Mouse (Mus musculus): ENCODE results near the gene 1700037C18Rik.

1700037C18Rik gene

DNA sequence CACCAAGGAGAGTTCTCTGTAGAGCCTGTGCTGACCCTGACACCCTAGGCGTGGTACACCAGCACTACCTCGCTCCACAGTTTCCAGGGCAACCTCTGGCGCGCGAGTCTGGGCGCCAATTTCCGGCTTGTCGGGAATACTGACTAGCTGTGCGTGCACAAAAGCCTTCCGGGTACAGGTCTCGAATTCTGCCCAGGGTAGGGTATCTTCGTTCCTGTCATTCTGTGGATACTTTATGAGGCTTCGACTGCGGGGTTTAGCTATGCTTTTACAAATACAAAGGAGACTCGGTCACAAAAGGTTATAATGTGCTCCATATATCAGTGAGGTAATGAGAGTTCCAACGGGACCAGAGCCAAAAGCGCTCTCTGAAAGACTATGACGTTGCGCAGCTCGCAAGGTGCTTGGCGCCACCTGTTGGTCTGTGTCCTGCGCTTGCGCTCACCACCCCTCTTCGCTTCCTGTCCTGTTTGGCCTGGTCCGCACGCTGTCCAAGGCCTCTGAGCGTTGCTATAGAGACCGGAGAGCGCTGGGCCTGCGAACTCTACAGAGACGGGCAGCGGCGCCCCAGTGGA is at the start of gene 1700037C18Rik, which contains the start of gene Cluap1:
TSS of gene 1700037C18Rik (minus strand) at position 153 of the 575 bp plus-strand sequence.
TSS of gene Cluap1 (plus strand) at position 265 of the 575 bp plus-strand sequence.
- DNase-seq = peak; percentile 93

DNA sequence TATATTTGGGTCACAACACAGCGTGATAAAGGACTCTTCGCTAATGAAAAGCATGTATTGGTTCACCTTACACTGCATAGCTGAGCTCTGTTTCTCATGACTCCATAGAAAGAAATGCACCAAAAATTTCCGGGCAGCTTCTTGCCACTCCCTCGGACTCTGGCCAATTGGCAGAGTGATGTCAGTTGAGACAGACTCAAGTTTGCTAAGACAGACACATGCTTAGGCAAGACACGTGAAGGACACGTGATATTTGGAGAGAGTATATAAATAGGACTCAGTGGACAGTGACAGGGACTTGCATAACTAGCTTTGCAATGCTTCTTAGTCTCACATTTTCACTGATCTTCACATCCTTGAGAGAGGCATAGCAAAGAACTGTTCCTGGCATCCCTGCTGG is 47.9 kb upstream of the 1700037C18Rik start:
- no peak for DNase-seq

DNA sequence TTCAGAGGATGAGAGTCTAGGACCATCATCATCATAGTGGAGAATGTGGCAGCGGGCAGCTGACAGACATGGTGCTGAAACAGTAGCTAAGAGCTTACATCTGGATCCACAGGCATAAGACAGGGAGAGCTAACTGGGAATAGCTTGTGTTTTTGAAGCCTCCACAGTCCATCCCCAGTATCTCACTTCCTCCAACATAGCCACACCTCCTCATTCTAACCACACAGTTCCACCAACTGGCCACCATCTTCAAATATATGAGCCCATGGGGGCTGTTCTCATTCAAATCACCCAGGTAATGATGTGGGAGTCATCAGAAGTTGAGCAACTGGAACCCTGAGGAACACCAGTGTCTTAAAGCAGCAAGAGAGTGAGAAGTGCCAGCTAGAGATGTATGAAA is 42.7 kb upstream of the 1700037C18Rik start:
- DNase-seq = no peak

DNA sequence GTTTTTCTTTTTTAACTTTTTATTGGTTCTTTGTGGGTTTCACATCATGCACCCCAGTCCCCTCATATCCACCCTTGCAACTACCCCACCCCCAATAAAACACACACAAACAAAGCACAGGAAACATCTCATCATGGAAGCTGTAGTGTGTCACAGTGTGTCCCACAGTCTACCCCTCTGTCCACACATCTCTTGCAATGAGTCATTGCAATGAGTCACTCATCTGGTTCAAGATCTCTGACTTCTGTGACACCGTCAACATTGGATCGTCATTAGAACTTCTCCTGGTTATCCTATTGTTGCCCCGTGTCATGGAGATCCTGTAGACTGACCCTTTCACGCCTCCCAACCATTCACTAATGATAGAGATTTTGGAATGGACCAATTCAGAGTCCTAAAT is 26.2 kb upstream of the 1700037C18Rik start:
- no peak for DNase-seq

DNA sequence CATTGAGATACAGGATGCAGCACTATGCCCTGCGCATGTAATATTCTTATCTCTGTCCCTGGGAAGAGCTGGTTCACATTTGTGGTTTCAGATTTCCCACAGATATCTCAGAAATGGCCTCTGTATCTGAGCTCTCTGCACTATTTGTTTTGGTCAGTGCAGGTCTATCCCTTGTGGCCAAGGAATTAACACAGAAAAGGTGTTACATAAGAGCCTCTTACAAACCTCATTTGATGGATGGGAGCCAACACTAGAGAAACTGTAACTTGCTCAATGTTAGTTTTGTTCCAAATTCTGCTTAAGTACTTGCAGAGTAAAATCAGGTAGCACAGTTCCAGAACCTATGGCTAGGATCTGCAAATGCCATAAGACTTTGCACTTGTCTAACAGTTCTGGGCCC is 25.6 kb upstream of the 1700037C18Rik start:
- DNase-seq = no peak

DNA sequence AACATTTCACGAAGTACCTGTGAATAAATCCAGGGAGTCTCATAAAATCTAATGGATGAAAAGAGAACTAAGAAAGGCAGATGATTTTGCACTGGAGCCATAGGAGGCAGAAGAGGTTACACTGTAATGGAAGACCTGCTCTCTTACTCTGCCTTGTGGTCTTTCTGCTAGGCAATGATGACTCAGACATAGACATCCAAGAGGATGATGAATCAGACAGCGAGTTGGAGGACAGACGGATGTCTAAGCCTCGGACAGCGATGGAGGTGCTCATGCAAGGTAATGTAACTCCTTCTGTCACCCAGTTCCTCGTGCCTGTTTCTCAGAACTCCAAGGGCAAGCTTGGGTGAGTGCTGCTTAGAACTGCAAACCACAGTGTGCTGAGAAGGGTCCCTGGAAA is 25.0 kb upstream of the 1700037C18Rik start:
- no peak for DNase-seq

DNA sequence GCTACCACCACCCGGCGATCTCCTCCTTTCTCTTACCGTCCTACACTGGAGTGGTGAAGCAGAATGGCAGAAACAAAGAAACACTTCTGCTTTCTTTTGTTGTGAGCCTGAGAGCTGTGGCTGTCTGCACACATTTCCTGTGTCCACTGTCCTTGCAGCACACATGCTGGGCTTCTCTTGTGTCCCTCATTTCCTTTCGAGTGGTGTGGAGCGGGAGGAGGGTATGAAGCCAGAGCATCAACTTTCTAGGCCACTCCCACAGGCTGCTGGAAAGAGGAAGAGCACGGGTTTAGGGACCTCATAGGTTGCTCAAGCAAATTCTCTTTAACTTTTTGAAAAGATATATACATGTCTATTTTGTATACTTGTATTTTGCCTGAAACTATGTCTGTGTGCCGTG is 20.7 kb upstream of the 1700037C18Rik start:
- DNase-seq = no peak

DNA sequence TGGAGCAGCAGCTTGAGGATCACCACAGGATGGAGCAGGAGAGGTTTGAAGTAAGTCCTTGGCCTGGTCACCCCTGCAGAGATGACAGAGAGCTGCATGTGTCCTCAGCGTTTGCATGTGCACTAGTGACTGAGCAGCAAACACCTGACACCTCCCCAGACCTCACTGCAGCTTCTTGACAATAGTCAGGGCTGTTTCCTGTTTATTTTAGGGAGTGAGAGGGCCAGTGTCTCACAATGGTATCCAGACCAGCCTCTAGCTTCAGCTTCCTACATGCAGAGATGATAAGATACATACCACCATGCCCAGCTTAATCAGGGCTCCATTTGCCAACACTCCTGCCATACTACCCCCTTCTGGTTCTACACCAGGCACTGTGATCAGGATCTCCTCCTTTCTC is 20.1 kb upstream of the 1700037C18Rik start:
- no peak for DNase-seq

DNA sequence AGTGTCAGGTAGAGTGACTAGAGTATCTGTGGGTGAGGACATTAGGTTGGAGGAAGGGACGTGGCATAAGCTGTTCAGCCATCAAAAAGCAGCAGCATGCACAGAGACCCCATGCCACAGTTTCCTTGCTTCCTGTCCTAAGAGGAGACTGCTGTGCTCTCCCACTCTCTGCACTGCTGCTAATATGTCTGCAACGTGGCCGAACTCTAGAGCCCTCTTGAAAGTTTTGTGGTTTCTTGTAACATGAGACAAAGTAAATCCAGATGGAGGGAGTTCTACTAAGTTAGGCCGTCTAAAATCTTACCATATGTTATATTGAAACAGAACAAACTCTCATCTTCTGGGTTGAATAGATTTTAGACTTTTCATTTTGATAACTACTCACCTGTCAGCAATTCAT is 15.5 kb upstream of the 1700037C18Rik start:
- DNase-seq = no peak

DNA sequence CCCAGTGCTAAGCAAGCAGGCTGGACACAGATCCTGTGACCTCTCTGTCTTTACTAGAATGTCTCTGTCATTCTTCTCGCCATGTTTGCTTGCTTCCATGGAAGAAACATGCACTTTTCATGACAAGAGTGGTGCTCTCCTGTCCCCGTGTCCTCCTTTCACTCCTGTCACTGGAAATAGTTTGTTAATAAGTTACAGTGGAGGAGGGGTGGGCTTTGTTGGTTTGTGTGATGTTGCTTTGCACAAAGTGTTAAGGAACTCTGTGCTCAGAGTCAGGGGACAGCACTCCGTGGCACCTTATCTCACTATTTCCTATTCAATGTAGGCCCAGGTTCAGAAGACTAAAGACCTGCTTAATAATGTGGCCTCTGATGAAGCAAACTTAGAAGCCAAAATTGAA is 15.0 kb upstream of the 1700037C18Rik start:
- no peak for DNase-seq

DNA sequence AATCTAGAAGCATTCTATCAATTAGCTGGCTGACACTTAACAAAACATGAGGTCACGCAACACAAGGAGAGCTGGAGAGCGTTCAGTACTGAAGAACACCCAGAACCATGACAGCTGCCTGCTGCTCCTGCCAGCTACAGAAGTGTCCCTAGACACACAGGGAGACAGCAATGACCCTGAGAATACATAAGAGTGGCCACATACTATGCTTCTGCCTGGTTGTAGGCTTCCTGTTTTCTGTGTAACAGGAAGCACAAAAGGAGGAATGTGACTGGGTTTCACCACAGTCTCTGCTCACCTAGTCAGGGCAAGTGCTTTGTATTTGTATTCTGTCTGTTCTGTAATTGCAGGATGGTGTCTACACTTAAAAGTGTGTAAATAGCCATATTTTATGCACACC is 12.3 kb upstream of the 1700037C18Rik start:
- DNase-seq = no peak

DNA sequence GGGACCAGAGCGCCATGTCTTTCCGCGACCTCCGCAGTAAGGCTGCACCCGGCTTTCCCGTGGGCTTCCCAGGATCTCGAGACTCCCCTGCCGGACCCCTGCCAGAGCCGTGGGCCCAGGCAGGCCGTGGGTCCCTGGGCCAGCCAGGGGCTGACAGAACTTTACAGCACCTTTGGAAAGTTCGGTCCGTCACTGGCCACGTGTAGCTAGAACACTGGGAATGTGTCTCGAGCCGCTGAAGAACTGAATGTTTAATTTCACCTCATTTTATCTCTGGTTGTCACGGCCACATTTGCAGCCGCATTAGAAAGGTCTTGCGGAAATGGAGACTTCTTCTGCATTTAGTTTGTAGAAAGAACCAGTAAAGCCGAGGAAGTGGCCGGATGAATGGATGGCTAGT is 629 bp upstream of the 1700037C18Rik start:
- no peak for DNase-seq

DNA sequence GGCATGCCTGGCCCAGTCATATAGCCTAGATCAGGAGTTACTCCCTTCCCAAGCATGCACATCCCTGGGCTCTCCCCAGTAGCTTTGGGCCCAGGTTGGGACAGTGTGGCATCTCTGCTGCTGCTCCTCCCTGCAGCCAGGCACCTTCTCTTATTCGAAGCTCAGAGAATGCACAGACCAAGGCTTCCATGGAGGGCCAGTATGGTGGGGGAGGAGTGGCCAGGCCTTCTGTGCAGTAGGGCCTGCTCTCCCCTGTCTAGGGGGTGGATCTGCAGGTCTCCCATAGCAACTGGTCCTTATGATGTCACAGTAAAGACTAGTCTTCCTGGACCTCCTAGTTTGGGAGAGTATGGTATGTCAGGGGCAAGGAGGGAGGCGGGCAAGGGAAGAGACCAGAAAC is 1.0 kb downstream of the 1700037C18Rik start:
- DNase-seq = no peak

DNA sequence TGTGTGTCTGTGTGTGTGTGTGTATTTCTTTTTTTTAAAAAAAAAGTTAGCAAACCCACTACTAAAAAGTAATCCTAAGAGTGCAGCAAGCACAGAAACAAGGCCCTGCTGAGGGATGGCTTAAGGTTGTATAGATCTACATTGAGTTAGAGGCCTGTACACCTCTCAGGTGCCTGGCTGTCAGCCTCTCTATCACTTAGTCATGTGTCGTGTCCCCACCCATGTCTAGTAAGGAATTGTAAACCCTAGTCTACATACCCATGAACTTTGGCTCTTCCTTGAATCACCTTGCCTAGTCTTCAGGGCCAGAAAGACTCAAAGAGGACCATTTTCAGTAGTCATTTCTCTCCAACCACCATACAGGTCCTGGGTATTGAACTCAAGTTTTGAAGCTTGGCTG is 11.9 kb downstream of the 1700037C18Rik start:
- no peak for DNase-seq

DNA sequence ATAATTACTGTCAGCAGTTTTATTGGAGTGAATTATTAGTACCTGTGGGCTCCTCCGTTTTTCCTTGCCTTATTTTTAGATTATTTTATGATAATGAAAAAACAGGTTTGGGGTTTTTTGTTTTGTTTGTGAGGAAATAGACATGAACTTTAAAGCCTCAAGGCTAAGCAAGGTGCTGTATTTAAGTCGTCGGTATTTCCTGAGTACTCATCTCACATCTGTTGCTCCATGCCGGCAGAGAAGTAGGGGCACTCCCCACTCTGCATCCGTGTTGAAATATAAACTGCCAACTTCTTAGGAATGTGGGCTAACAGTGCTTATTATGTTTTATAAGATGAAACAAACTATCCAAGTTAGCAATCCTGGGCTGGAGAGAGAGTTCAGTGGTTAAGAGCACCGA is 12.4 kb downstream of the 1700037C18Rik start:
- DNase-seq = no peak

DNA sequence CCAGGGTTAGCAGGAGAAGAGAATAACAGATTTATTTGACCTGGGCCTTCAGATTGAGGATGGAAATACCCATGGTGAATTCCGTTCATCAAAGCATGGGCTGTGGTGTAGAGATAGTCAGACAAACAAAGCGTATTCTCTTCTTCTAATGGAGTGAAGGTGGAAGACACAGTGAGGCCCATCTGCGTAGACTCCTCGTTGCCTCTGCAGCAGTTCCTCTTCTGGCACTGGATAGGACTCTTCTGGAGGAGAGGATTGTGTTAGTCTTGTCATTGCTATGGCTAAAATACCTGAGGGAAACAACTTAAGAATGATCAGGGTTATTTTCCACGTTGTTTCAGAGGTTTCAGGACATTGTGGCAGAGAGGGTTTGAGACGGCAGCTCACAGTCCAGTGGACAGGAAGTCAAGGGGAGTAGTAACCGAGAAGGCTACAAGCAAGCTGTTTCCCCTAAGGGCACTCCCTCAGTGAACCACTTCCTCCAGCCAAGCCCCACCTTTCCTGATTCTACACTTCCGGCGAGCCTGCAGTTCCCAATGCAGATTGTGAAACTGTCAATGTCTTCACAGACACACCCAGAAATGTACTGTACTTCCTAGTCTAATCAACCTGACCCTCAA is 13.2 kb downstream of the 1700037C18Rik start:
- DNase-seq = no peak

DNA sequence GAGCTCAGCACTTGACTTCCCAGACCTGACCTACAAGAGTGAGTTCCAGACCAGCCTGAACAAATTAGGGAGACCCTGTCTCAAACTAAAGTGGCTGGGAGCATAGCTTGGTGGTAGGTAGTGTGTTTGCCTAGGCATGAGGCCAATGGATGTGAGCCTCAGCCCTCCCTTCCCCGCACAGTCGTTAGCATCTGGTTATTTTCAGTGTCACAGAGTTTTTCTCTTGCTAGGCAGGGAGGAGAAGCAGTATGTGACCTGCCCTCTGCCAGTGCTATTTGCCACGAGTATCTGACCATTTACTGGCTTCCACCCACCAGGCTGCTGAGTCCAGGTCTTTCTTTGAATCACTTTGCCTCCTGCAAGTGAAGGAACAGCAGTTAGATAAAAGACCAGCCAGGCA is 14.8 kb downstream of the 1700037C18Rik start:
- DNase-seq = no peak

DNA sequence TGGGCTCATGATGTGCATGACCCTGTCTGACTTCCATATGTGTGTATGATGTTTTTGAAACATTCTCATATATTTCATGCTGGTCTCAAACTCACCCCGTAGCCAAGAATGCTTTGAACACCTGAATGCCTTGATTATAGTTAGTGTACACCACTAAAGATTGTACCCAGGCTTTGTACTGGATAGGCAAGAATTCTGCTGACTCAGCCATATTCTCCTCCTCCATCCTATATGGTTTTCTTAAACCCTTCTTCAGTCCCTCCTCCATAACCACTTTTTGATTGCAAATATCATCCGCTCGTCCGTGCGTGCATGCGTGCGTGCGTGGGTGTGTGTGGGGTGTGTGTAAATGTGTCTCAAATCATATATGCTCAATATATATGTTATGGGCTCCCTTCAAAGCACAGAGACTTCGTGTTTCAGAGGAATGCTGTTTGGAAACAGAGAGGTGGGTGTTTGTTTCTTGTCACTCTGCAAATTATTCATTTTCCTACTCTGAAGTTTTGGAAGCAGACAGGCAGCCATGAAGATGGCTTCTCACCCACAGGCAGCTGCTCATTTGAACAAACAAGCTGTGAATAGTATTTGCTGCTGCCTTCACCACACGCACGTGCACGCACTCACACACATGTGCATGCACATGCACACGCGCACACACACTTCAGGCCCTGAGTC is 16.7 kb downstream of the 1700037C18Rik start:
- DNase-seq = no peak

DNA sequence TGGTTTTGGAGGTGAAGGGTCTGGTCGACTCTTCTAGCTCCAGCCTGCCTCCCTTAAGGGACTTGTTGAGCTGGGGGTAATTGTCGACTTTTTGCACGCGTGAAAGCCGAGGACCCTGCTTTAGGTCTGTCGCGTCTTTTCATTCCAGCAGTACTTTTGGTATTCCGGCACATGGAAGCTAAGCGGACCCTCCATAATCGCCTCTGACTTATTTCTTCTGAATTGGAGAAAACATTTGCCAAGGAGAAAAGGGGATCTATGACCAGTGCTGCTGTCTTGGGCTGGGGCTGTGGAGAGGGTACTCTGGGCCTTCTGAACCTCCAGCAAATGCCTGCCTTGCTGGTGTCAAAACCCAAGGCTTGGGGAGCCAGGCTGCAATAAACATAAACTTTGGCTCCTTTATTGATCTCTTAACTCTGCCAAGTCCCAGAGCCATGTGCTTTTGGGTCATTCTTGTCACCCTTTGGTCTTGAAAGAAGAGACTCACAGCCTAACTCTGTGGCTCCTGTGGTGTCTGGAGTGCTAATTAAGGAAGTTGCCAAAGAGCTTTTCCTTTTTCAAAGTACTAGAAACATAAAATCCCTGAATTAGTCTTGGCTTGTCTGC is 23.3 kb downstream of the 1700037C18Rik start:
- DNase-seq = no peak

DNA sequence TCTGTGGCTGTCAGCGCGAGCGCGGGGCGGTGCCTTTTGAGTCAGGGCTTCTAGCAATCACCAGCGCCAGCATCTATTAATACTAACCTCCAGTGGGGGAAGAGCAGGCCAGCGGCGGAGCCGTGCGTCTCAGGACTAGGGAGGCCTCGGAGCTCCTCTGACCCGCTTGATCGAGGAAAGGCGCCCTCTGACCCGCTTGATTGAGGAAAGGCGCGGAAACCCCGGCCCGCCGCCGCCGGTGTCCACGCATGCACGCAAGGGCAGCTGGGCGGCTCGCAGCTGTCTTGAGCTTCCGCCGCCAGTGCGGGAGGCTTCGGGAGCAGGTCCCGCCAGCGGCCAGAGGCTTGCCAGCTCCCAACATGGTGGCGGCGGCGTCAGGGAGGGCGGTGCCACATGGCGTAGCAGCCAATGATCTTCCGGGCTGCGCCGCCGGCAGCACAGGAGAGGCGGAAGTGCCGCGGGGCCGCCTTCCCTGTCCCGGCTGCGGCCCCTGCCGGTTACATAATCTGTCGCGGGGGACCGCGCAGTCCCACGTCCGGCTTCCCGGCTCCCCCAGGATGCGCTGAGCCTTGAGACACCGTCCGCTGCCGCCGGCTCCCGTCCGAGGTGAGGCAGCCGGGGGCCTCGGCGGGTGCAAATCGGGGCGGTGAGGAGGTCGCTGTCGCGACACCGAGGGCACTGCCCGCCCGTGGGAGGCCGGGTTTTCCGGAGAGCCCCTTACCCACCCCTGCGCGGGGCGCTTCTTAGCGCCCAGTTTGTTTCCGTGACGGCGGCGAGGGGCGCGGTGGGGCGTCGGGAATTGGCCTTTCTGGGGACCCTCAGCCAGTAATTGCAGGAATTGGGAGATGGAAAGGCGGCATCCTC is 24.1 kb downstream of the 1700037C18Rik start, which contains the start of the genes Zfp597 and Gm20695:
TSS of gene Zfp597 (minus strand) at position 361 of the 864 bp plus-strand sequence.
TSS of gene Gm20695 (plus strand) at position 448 of the 864 bp plus-strand sequence.
- DNase-seq = peak; percentile 94

DNA sequence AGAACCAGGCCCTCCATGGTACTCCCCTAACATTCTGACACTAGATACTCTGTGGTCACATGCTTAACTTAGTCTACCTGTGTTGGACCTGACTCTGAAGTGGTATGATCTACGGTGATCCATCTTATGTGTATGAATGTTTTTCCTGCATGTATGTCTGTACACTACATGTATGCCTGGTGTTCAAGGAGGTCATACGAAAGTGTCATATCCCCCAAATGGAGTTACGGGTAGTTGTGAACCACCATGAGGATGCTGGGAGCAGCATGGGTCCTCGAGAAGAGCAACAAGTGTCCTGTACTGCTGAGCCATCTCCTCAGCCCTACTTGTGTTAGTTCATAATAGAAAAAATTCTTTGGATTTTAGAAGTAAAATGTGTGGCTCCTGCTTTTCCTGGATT is 32.1 kb downstream of the 1700037C18Rik start:
- no peak for DNase-seq

DNA sequence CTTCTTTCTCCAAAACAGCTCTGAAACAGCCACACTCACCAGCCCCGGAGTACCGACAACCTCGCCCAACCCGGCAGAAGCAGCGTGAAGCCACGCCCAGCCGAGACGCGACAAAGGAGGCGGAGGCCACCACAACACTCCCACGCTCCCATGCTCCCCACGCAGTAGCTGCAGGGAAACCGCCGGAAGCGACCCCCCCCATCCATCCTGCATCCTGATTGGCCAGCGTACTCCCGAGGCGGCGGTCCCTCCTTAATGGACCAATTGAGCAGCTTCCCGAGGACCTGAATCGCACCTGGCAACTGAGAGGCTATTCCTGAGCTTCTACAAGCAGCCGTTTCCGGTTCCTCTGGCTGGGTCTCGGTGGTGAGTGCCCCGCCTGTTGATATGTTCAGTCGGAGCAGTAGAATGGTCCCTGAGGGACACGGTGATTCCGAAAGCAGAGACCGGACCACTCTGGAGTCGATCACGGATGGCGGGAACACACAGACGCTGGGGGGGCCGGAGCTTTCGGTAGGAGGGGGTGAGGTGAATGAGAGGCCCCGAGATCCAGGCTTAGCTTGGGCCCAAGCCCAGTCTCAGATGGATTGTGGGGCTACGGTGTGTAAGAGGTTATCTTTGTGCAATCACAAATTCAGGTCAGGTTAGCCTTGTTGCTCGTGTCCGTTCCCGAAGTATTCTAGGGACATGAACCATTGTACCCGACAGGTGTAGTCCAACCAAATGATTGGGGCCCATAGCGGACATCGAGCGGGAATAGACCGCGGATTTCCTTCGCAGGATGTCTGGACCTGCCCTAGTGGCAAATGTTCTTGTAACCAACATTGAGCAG is 36.1 kb downstream of the 1700037C18Rik start, which contains the start of gene Naa60:
TSS of gene Naa60 (plus strand) at position 160 of the 832 bp plus-strand sequence.
- peak; percentile 86 for DNase-seq
